Mouse (Mus musculus) megakaryocyte, adult 5-6 weeks (primary cell): Measurements from ENCODE around the gene F8. TPM values are rescaled to one million over a fixed set of nuclear protein-coding genes. Genes with fewer than 3 reads are reported as not detected.
A peak's percentile ranks its signal among the peaks of the same experiment; 100 is the strongest.
"Not testable (repeated sequence)": the region's sequence is repeated elsewhere in the genome, so short reads cannot be mapped to it uniquely, and the experiment has no call there.

Source experiments
- ATAC-seq: 2 replicates; pipeline ENCODE4 v1.8.0; 2016; ENCODE audit warnings: mild to moderate bottlenecking, inconsistent platforms; ENCODE audit not compliant: poor library complexity, severe bottlenecking
- total RNA-seq, 2 experiments: library from RNA; stranded (forward) in 1 of 2; stranded (reverse) in 1 of 2; fragments of 153-499, 151-499 nt in 1 of 2; fragments of 221-1000, 200-1000 nt in 1 of 2; gene quantifications; 2 replicates each; pipeline versions ENCODE4 v1.2.3 to v1.2.4; 2015 to 2017

F8 gene
- total RNA-seq (2015) (0.29 and 1.1 TPM in 2 replicates), total RNA-seq (2017) (0.29 and 0.41 TPM in 2 replicates)

- peak; percentile 98 for ATAC-seq
Observed at GRCm38 (mm10) chrX:75382195-75382771, at the start of gene F8, which contains the start of gene Fundc2. Gene F8, minus strand, starts transcription at chrX:75382615. Gene Fundc2, plus strand, starts transcription at chrX:75382399.

GRCm38 (mm10) chrX:75415936-75416785 lies 33.7 kb upstream of the F8 start, which contains the start of the genes Cmc4, Mtcp1 and Brcc3:
Gene Cmc4, minus strand, starts transcription at chrX:75416584.
Gene Mtcp1, minus strand, starts transcription at chrX:75416588.
Gene Brcc3, plus strand, starts transcription at chrX:75416628.
- ATAC-seq: peak; percentile 99

GRCm38 (mm10) chrX:75409711-75410110 lies 27.3 kb upstream of the F8 start:
- no peak for ATAC-seq

GRCm38 (mm10) chrX:75403350-75403749 lies 20.9 kb upstream of the F8 start:
- ATAC-seq: no peak

- ATAC-seq: no peak
Observed at GRCm38 (mm10) chrX:75402668-75403067, 20.3 kb upstream of the F8 start.

GRCm38 (mm10) chrX:75399471-75399870 lies 17.1 kb upstream of the F8 start:
- no peak for ATAC-seq

- no peak for ATAC-seq
Observed at GRCm38 (mm10) chrX:75381699-75382098, 716 bp downstream of the F8 start.

- no peak for ATAC-seq
Observed at GRCm38 (mm10) chrX:75381176-75381575, 1.2 kb downstream of the F8 start.

- ATAC-seq: no peak
Observed at GRCm38 (mm10) chrX:75376815-75377214, 5.6 kb downstream of the F8 start.

GRCm38 (mm10) chrX:75372666-75373425 lies 9.6 kb downstream of the F8 start:
- ATAC-seq: no peak

GRCm38 (mm10) chrX:75370197-75370596 lies 12.2 kb downstream of the F8 start:
- ATAC-seq: no peak

GRCm38 (mm10) chrX:75323556-75323955 lies 58.9 kb downstream of the F8 start:
- ATAC-seq: no peak

- no peak for ATAC-seq
Observed at GRCm38 (mm10) chrX:75271676-75272075, 110.7 kb downstream of the F8 start.

- ATAC-seq: not testable (repeated sequence)
Observed at GRCm38 (mm10) chrX:75233603-75234376, 148.6 kb downstream of the F8 start.

GRCm38 (mm10) chrX:75231456-75231855 lies 151.0 kb downstream of the F8 start:
- no peak for ATAC-seq

- ATAC-seq: no peak
Observed at GRCm38 (mm10) chrX:75163670-75164069, 218.7 kb downstream of the F8 start, which contains the start of gene Smim9. Gene Smim9, minus strand, starts transcription at chrX:75163770.

GRCm38 (mm10) chrX:75155576-75156243 lies 226.7 kb downstream of the F8 start:
- ATAC-seq: peak; percentile 84

- no peak for ATAC-seq
Observed at GRCm38 (mm10) chrX:75152249-75152648, 230.2 kb downstream of the F8 start.

GRCm38 (mm10) chrX:75150304-75150703 lies 232.1 kb downstream of the F8 start:
- no peak for ATAC-seq

- no peak for ATAC-seq
Observed at GRCm38 (mm10) chrX:75148414-75148813, 234.0 kb downstream of the F8 start.
